Mouse (Mus musculus) ovary, postnatal 36 days (tissue): ENCODE measurements around the gene Lat.
A peak's percentile ranks its signal among the peaks of the same experiment; 100 is the strongest.
"Not testable (repeated sequence)": the region's sequence is repeated elsewhere in the genome, so short reads cannot be mapped to it uniquely, and the experiment has no call there.

Experiments
- DNase-seq: peaks from one replicate; pipeline ENCODE4 v3.0.0; 2022; ENCODE audit warnings: low spot score, mixed read lengths

Gene Lat

GRCm38 (mm10) chr7:126332691-126333090 lies 36.7 kb downstream of the Lat start:
- DNase-seq: no peak

- DNase-seq: no peak
Observed at GRCm38 (mm10) chr7:126330693-126331092, 38.7 kb downstream of the Lat start.

- no peak for DNase-seq
Observed at GRCm38 (mm10) chr7:126329907-126330645, 39.3 kb downstream of the Lat start.

DNA sequence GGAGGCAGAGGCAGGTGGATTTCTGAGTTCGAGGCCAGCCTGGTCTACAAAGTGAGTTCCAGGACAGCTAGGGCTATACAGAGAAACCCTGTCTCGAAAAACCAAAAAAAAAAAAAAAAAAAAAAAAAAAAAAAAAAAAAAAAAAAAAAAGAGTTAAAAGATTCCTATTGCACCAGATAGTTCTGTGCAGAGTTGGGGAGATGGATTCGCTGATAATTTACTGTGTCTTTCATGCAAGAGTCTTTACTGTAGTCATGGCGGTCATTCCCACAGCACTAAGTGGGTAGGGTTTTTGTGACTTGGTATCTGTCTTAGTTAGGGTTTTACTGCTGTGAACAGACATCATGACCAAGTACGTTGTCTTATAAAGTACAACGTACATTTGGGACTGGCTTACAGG lies 40.5 kb downstream of the Lat start:
- DNase-seq: not testable (repeated sequence)

DNA sequence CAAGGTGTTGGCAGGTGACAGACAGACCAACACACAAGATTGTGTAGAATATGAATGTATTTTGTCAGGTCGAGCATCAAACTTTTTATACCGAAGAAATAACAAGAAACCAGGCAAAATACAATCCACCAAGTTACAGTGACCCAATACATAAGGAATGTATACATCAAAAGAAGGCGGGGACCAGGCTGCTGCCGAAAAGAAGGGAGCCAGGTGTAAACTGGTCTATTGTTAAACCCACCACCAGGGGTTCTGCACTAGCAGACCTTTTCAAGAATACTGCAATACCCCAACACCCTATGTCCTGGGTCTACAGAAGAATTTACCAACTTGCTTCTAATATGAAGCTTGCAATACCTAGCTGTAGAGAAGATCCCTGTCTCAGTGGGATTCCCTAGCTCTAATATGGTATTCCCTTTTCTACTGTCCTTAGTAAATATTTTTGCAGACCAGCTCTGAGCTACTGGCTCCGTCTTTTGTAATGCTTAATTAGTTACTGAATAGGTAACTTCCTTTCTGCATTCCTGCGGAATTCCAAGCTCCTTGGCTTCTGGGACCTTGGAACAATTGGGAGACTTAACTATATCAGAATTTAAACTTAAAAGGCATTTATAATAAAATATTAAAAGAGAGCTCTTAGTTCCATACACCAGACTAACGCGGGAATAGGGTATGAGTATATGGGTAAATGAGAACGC lies 43.6 kb downstream of the Lat start:
- not testable (repeated sequence) for DNase-seq

DNA sequence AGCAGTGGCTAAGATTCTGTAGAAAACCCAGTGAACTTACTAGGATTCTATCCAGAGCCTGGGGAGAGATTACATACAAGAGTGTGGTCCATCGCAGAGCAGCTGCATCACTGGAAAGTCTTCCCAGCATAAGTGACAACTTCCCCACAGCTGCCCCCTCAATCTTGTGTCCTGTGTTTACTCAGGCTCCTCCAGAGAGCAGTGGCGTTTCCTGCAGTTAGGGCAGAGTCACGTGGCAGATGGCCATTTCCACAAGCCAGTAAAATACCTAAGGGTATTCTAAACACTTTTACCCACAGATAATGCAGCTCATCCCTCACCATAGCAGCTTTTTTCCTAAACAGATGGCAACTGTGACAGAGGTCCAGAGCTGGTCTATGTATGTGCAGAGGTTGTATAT lies 44.6 kb downstream of the Lat start:
- DNase-seq: no peak

DNA sequence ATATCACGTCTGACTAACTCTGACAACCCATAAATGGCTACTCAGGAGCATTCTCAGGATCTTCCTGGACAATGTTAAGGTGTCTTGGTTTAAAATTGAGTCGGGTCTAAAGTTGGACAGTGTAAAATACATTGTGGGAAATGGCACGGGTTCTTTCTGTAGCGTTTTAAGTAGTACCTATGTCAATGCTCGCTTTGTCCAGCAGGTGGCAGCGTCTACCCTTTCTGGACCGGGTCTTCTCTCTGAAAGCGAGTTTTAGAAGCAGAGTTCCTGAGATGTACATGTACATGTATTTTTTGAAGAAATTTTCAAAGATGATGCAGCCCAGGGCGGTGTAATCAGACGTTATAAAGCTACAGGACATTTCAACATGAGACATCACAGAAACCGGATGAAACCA lies 45.6 kb downstream of the Lat start:
- DNase-seq: peak; percentile 68

DNA sequence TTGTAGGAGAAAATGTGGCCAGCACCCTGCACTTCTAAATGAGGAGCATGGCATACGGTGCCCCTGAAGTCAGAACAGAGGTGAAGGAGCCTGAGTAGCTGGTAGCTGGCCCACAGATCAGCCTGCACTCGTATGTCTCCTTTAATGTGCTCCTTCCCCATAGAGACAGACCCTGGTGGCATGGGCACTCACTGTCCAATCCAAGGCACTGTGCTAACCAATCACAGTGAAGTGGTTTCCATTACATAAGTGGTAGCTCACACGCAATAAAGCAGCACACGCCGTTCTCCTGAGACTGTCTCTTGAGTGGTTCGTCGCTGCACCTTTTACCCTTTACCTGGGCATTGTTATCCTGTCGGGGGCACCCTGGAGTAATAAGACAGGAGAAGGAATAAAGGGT lies 55.1 kb downstream of the Lat start:
- DNase-seq: no peak
